Mouse (Mus musculus) frontal cortex, postnatal 10 days (tissue): ENCODE results near the gene Slc41a3.

ENCODE experiments used
- DNase-seq, 2 experiments: peaks; one replicate each; pipeline ENCODE4 v3.0.0; 2022; ENCODE audit warnings: low spot score in 2 of 2, mixed read lengths in 1 of 2

The Slc41a3 gene

GRCm38 (mm10) chr6:90680401-90680800 is 75.9 kb downstream of the Slc41a3 start:
- no peak for DNase-seq

DNA sequence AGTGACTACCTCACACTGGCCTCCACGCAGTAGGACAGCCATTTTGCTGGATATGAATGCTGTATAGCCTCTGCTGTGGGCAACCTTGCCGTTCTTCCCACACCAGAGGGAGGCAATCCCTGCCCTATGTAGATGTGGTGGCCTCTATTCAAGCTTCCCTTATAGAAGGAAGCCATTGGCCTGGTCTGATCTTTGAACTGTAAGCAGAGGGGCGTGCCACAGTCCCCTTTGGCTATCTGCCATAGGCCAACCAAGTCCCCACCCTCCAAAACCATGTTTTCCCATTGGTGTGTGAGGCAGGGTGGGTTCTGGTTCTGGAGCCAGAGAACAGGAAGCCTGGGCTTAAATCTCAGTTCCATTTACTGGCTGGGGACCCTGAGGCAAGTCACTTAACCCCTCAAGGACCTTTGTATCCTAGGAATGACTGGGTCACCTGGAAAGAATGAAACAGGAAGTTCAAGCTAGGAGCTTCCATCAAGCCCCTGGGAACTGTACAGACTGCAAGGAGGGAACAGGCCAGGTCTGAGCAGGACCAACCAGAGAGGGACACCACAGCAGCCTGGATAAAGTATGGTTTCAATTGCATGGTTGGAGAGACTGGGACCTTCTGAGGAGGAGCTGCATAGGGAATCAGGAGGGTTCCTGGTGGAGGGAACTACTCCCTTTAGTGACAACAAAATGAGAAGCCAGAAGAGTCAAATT is 79.5 kb downstream of the Slc41a3 start:
- no peak for DNase-seq

- no peak for DNase-seq
Observed at GRCm38 (mm10) chr6:90686812-90687211, 82.3 kb downstream of the Slc41a3 start.

DNA sequence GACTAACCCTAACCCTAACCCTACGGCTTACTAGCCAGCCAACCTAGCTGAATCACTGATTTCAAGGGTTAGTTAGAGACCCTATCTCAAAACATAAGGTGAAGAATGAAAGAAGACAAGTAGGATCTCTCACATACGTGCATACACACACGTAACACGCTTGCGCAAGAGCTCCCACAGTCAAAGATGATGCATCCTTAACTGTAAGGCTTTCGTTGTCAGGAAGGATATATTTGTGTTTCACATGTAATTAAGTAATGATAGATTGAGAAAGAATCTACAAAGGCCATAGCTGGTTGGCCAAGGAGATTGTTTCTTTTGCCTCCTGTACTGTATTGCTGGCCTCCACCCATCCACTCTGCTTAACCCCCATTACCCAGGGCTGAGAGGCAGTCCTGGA is 83.5 kb downstream of the Slc41a3 start:
- no peak for DNase-seq

DNA sequence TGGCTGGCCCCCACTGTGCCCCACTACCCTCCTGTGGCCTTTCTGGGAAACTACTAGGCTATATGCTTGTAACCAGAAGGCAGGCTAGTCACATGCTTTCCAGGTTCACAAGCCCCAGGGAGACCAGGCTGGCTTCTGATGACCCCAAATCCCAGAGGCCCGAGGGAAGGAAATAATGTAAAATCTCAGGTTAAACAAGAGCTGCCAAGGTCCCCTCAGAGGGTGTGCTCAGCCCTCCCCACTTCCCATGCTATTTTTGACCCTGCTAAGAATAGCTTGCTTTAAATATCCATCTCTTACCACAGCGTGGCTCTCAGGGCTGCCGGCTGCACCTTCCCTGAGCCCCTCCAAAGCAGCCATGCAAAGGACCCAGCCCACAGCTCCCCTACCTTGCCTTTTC is 84.2 kb downstream of the Slc41a3 start:
- no peak for DNase-seq

DNA sequence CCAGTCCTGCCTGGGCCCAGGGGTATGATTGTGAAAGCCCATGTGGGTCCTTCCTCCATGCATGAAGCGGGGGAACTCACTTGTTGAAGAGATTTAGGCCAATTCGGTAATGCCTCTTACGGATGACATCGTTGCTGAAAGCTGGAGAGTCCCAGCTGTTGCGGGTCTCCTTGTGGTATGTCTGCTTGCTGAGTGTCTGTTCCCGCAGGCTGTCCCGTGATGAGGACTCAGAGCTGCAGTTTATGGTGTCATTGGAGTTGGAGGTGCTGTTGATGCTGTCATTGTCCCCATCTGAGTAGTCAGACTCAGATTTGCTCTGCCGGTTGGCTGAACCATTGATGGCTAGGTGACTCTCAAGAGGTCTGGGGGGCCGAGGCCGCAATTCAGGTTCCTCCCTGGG is 85.0 kb downstream of the Slc41a3 start:
- no peak for DNase-seq

GRCm38 (mm10) chr6:90691935-90692334 is 87.4 kb downstream of the Slc41a3 start:
- no peak for DNase-seq

DNA sequence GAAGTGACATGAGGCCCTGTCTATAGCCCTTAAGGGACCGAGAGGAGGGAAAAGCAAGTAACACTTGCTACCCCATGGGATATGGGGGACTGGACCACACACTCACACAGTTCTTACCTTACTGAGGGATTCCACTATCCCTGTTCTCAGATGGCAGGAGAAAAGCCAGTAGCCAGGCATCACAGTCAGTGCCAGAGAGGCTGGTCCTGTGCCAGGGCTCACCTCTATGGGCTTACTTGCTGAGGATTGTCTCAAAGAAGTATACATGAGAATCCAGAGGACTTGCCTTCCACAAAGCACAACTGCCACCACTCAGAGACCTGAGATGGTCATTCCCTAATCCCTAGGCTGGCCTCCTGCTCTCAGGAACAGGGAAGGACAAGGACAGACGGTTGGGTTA is 87.9 kb downstream of the Slc41a3 start:
- DNase-seq: no peak

DNA sequence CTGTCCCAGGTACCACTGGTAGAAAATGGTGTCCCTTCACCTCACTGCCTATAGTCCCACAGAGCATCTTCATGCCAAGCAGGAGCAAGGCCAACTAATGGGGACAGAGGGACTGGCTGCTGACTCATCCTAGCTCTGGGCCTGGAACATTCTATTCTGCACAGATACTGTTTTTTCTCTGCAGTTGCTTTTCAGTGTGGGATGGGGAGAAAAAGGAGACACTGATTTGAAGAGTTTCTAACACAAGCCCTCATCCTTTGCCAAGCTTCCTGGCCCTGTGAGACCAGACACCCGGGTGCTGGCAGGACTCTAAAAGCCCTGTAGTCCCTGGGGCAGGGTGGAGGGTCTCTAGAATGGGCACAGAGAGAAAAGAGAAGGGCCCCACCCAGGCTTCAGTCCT is 91.2 kb downstream of the Slc41a3 start:
- DNase-seq: no peak
